Mouse (Mus musculus) right cerebral cortex, adult 2 months (tissue): ENCODE data around the gene Pfdn6.
A peak's percentile ranks its signal among the peaks of the same experiment; 100 is the strongest.

Experiments
- DNase-seq, 2 experiments: peaks; one replicate each; pipeline ENCODE4 v3.0.0; 2021 to 2022; ENCODE audit warnings: low spot score in 2 of 2

Pfdn6 gene

GRCm38 (mm10) chr17:33931947-33932346 is 8.2 kb downstream of the Pfdn6 start:
- DNase-seq = no peak

DNA sequence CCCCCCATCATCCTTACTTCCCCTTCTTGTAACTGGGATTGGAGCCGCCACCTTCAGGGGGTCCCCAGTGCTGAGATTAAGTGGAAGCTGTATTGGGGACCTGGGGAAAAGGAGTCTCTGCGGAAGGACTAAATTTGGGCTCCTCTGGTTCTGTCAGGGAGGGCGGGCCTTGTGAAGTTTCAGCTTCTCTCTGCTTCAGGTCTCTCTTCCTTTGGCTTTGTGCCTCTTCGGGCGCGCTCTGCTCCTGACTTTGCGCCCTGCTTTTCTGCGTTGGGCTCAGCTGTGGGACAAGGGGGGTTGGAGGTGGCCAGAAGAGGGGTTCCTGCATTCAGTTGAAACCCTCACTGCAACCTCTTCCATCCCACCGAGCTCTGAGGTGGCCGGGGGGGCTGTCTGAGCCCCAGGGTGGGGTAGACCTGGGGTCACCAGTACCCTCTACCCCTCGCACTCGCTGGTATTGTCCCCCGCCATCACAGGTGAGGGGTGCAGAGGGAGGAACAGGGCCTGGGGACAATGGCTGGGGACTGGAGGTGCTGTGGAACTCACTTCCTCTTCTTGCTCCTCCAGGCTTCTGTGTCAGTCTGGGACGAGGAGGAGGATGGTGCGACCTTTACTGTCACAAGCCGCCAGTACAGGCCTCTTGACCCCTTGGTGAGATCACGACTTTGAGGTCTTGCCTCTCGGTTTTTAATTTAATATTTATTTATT is 8.8 kb downstream of the Pfdn6 start:
- no peak for DNase-seq

GRCm38 (mm10) chr17:33930280-33931158 is 9.6 kb downstream of the Pfdn6 start:
- peak; percentile 70 to 78 for DNase-seq

GRCm38 (mm10) chr17:33929371-33930279 is 10.5 kb downstream of the Pfdn6 start, which contains the start of gene Rgl2:
Gene Rgl2 (plus strand): TSS chr17:33929543.
- DNase-seq = peak; percentile 92

DNA sequence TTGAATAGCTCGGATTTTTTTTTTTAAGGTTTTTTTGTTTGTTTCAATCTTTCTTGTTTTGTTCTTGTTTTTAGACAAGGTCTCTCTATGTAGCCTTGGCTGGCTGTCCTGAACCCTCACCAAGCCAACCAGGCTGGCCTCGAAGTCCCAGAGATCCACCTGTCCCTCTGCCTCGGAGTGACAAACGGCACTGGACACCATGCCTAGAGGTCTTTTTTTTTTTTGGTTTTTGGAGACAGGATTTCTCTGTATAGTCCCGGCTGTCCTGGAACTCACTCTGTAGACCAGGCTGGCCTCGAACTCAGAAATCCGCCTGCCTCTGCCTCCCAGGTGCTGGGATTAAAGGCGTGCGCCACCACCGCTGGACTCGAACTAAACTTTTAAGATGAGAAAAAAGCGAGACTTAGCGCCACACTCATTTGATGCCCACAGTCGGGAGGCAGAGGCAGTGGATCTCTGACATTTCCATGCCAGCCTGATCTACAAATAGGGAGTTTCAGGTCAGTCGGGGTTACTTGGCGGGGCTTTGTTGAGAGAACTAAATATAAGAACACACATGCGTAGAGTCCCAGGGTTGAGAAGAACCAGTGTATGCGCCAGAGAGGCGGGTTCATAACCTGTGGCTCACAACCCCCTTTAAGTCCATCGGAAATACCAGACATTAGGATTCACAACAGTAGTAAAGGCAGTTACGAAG is 11.7 kb downstream of the Pfdn6 start:
- no peak for DNase-seq

DNA sequence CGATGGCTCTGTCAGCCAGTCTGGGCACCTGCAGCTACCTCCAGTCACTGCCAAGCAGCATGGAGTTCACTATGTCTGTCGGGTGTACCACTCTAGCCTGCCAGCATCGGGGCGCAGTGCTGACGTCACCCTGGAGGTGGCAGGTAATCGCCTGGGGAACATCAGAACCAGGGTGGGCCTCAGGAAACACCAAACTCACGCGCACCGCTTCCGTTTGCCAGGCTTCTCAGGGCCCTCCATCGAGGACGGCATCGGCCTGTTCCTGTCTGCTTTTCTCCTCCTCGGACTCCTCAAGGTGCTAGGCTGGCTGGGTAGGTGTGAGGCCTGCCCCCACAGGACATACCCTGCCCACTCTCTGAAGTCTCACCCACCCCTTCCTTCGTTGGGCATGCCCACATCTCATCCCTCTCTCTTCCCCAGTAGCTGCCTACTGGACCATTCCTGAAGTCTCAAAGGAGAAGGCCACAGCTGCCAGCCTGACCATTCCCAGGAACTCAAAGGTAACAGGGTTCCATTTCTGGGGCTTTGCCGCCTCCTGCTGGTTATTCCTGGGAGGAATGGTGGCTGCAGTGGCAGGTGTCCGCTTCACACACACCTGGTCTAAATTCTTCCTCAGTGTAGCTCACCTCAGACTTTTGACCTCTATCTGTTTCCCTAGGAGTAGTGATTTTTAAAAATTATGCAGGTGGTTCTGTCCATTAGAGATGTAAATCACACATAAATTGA is 13.8 kb downstream of the Pfdn6 start:
- no peak for DNase-seq

DNA sequence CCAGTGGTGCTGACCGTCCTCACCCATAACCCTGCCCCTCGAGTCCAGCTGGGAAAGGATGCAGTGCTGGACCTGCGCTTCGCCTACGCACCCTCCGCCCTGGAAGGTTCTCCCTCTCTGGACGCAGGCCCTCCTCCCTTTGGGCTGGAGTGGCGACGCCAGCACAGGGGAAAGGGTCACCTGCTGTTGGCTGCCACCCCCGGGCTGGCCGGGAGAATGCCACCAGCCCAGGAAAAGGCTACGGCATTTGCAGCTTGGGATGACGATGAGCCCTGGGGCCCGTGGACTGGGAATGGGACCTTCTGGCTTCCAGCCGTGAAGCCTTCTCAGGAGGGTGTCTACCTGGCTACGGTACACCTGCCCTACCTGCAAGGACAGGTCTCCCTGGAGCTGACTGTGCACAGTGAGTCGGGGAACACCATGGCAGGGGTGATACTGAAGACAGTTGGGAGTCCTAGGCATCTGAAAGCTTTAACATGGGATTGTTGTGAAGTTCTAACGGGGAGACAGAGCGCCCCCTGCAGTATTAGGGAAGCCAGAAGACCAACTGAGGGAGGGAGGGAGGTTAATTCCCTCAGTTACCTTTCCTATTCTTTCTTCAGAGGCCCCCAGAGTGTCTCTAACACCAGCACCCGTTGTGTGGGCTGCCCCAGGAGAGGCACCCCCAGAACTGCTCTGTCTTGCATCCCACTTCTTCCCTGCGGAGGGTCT is 14.6 kb downstream of the Pfdn6 start:
- no peak for DNase-seq

DNA sequence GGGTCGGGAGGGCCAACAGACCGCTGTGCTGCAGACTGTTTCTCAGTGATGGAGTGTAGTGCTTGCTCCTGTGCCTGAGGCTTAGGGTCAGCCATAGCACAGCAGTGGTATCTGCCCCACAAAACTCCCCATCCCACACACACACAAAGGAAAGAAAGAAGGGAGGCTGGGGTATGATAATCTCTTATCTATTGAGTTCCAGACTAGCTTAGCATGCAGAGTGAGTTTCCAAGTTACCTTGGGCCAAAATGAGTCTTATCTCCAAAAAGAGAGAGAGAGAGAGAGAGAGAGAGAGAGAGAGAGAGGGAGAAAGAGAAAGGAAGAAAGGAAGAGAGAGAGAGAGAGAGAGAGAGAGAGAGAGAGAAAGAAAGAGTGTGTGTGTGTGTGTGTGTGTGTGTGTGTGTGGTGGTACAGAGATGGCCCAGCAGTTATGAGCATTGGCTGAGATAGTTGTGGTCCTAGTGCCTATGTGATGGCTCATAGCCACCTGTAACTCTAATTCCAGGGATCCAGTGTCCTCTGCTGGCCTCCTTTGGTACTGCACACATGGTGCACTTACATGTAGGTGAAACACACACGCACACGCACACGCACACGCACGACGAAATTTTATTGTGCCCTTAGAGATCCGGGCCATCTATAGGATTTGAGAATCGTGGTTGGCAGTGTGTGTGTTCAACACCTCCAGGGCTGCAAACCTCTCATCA is 15.4 kb downstream of the Pfdn6 start:
- DNase-seq = no peak

- no peak for DNase-seq
Measured at GRCm38 (mm10) chr17:33921361-33921760, 18.8 kb downstream of the Pfdn6 start.

DNA sequence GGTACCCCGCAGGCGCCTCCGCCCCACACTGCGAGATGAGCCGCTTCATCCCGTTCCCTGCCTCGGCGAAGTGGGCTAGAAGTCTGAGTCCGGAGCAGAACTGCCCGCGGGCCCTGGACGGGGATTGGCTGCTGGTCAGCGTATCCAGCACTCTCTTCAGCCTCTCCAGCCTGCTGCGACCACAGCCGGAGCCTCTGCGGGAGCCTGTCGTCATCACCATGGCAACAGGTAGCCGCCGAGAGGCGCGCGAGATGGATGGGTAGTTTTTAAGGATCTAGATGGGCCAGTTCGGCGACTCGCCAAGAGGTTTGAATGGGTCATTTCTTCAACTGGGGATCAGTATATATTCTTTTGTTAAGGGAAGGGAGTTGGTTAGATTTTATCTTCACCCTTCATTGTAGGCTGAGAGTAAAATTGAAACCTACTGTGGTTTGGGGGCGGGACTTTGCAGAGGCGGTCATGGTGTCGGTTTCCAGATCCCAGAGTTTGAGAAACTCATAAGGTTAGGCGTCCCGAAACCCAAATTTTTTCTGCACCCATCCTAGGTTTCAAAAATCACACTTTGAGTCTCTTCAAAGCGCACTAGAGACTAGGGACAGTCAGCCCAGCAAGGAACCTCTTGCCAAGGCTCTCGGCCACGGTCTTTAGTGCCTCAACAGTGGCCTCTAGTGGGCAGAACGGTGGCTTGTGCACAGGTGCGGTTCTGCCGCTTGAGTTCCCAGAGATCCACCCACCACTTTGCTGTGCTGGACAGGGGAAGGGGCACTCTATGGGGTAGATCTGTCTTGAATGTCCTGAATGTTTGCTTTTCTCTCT is 19.7 kb downstream of the Pfdn6 start:
- DNase-seq = peak; percentile 86 to 91

GRCm38 (mm10) chr17:33919351-33920281 is 20.5 kb downstream of the Pfdn6 start:
- DNase-seq = peak in 1 of 2 experiments; percentile 50

DNA sequence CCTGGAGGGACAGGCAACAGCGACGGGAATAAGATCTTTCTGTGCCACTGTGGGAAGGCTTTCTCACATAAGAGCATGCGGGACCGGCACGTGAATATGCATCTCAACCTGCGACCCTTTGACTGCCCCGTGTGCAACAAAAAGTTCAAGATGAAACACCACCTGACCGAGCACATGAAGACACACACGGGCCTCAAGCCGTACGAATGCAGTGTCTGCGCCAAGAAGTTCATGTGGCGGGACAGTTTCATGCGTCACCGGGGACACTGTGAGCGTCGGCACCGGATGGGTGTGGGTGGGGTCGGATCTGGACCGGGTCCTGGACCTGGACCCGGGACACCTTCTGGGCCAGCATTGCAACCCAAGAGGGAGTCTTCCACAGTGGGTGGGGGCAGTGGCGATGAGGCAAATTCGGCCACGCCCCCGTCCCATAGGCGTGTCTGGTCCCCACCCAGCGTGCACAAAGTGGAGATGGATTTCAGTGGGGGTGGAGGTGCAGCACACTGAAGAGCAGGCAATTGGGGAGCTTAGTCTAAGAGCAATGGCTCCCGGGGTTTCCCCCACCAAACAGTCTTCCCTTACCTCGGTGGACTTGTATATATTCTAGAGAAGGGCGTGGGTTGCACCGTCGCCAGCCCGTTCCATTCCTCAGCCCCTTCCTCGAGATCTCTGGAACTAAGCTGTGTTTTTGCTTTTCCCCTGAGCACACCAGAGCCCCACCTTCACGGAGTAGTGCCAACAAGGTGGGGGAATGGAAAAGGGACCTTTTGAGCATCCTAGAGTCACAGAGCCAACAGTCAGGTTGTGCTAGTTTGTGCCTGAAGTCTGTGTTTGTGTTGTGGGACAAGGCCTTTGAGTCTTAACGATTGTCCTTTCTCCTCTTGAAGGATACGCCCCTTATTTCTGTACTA is 21.6 kb downstream of the Pfdn6 start:
- DNase-seq = no peak

- DNase-seq = no peak
Measured at GRCm38 (mm10) chr17:33917656-33918292, 22.4 kb downstream of the Pfdn6 start.

DNA sequence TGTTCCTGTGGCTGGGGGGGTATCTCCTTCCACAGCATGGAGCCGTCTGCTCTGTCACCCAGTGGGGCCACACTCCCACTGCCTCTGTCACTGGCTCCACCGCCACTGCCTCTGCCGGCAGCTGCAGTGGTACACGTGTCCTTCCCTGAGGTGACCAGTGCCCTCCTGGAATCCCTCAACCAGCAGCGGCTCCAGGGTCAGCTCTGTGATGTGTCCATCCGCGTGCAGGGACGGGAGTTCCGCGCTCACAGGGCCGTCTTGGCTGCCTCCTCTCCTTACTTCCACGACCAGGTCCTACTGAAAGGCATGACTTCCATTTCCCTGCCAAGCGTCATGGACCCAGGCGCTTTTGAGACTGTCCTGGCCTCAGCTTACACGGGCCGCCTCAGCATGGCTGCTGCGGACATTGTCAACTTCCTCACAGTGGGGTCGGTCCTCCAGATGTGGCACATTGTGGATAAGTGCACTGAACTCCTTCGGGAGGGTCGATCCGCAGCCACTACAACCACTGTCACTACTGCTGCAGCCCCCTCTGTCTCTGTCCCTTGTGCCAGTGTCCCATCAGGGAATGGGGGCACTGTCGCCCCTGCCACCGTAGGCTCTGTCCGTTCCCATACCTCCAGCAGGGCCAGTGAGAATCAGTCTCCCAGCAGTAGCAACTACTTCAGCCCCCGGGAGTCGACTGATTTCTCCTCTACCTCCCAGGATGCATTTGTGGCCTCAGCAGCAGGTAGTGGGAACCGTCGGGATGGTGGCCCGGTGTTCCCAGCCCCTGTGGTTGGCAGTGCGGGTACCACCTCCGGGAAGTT is 23.1 kb downstream of the Pfdn6 start:
- peak in 1 of 2 experiments; percentile 5 for DNase-seq

- no peak for DNase-seq
Measured at GRCm38 (mm10) chr17:33916294-33916693, 23.8 kb downstream of the Pfdn6 start.
